Mouse (Mus musculus) embryo, embryonic 10.5 days (tissue): ENCODE data around the gene Olfr1247.
"Not testable (repeated sequence)": the region's sequence is repeated elsewhere in the genome, so short reads cannot be mapped to it uniquely, and the experiment has no call there.

ENCODE experiments used
- DNase-seq: peaks from one replicate; pipeline ENCODE4 v3.0.0-alpha.2; 2015; ENCODE audit warnings: low spot score

The Olfr1247 gene

GRCm38 (mm10) chr2:89614030-89614429, at the start of gene Olfr1247:
TSS of gene Olfr1247 (minus strand) at chr2:89614130.
- DNase-seq = no peak

DNA sequence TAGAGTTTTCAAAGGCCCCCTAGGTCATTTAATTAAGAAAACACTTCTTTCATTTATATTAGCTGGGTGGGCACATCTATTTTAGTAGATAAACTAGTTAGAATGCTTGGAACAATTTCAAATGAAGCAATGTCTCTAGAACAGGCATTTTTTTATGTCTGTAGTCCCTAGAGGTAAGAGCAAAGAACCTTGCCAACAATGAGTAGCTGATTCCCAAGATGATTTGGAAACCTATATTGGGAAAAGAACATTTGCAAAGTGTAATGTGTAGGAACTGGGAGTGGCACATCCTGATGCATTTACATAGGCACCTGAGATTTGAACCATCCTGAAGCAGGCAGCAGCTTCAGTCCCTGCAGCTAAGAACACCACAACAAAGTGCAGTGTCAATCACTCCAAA, 47.4 kb upstream of the Olfr1247 start, which contains the start of gene Olfr1250:
Gene Olfr1250, minus strand, starts transcription at position 101 of the 400 bp plus-strand sequence.
- no peak for DNase-seq

DNA sequence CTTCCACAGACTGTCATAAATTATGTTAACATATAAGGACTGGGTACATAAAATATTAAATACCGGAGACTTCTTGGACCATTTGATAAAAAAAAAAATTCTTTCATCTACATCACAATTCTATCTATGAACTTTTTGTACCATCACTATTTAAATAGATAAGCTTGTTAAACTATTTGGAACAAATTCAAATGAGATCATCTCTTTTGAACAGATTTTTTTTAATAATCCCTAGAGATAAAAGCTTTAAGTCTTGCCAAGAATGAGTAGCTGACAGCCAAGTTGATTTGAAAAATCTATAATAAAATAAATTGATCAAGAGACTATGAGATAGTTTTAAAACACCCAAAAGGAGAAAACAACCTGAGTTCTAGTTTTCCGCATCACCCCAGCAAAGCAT, 21.0 kb upstream of the Olfr1247 start, which contains the start of gene Olfr1249:
Gene Olfr1249, minus strand, starts transcription at position 101 of the 400 bp plus-strand sequence.
- DNase-seq = no peak

DNA sequence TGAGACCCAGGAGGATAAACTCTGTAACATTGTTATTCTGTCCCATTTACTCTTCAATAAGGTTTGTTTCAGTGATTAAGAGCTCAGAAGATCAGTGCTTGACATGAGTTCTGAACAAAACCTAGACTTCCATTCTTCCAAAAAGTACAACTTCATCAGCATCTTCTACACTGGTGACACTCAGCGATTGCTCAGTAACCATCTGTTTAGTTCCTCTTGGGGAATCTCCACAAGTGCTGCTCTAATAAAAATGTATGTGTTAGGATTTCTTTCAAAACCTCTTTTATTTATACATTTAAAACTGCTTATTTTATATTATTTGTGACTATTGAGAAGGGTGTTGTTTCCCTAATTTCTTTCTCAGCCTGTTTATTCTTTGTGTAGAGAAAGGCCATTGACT, 4.2 kb upstream of the Olfr1247 start, which contains the start of gene Olfr1248:
Gene Olfr1248, minus strand, starts transcription at position 101 of the 400 bp plus-strand sequence.
- DNase-seq = not testable (repeated sequence)

GRCm38 (mm10) chr2:89593057-89593456, 20.9 kb downstream of the Olfr1247 start, which contains the start of gene Olfr1246:
TSS of gene Olfr1246 (minus strand) at chr2:89593157.
- no peak for DNase-seq

- DNase-seq = no peak
Observed at GRCm38 (mm10) chr2:89578347-89578746, 35.6 kb downstream of the Olfr1247 start, which contains the start of gene Olfr1245. TSS of gene Olfr1245 (minus strand) at chr2:89578447.

DNA sequence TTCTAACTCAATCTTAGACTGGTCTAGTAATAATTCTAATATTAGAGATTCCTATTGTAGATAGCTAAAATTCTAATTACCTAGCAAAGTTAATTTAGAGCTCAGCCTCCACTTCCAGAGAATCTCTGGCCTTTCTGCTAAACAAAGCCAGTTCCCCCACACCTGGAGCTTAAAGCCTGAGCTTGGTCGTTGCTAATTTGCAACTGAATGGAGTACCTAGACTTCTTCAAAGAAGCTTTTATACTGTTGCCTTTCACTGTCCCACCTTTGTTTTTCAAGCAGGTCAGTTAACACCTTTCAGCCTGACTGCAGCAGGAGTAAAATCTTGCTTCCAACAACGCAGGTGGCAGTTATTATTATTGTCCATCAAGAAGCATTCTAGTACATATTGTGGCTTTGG, 51.2 kb downstream of the Olfr1247 start:
- not testable (repeated sequence) for DNase-seq
